Comparison of ENCODE assay signal across 22 mouse cellular contexts in the genomic region with DNA sequence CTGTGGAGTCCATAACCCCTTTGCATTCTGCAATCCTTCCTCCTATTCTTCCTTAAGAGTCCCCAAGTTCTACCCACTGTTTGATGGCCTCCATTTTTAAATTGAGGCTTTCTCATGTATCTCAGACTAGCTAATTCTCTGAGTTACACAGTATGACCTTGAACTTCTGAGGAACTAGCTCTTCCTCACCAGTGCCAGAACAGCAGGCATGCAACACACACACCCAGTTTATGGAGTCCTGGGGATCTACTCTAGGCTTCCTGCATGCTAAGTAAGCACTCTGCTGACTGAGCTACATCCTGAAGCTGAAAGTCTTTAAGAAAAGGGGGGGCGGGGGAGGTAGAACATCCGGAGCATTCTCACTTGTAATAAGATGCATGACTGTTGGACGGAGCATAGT.
"Had no signal": no experiment of that assay in that cellular context is flagged by ENCODE, and none has a peak within 500 bp of the region (broad histone marks: within the 10 kb centered on the region; RNA-seq: fewer than 3 reads in every experiment).

No protein-coding gene starts in this region.

- H3K27ac ChIP-seq: lung, embryonic 15.5 days; macrophage; midbrain, embryonic 10.5 days; midbrain, embryonic 12.5 days; neural tube, embryonic 13.5 days; neural tube, embryonic 15.5 days had no signal

- DNase-seq: lung, adult 2 months; lung, postnatal 14 days; lung, postnatal 36 days; midbrain, embryonic 14.5 days; retina, postnatal 1 day; right cerebral cortex, adult 18-20 months; right cerebral cortex, postnatal 25 days; right cerebral cortex, postnatal 4 days; spleen, adult 18-20 months; thymus, adult 18-20 months; thymus, postnatal 14 days; thymus, postnatal 4 days had no signal

- ATAC-seq: lung, postnatal 0 days; midbrain, embryonic 16.5 days had no signal

- H3K4me3 ChIP-seq: lung, embryonic 15.5 days; megakaryocyte, embryonic 14.5 days; midbrain, embryonic 10.5 days; midbrain, embryonic 12.5 days; myocyte; neural tube, embryonic 13.5 days; neural tube, embryonic 15.5 days had no signal
